9 mouse cellular contexts compared by ENCODE assay signal in genomic region chr7:126008789-126009148, GRCm38 (mm10).
DNase-seq lines count a peak whose midpoint lies in the region; ATAC-seq lines count a peak whose summit lies in the region.
"Had no signal": no experiment of that assay in that cellular context is flagged by ENCODE, and none has a peak within 500 bp of the region (broad histone marks: within the 10 kb centered on the region; RNA-seq: fewer than 3 reads in every experiment).

No protein-coding gene starts in this region.

- ATAC-seq in cerebellum, adult (ENCODE audit: insufficient number of reproducible peaks, low FRiP score, low TSS enrichment), result peak; percentile 52; the same call in 1 of the 2 replicates
- no peak for ATAC-seq in megakaryocyte progenitor cell, adult 5-6 weeks (replicated peaks; ENCODE audit: poor library complexity)

- DNase-seq in cerebellum, adult 9-11 months, result no peak
- peak; percentile 57 to 70 for DNase-seq in frontal cortex, postnatal 25 days (ENCODE audit: low spot score in 2 of 2)
- peak; percentile 61 to 90 for DNase-seq in left cerebral cortex, adult 9 months (ENCODE audit: low spot score in 2 of 2)
- peak; percentile 79 for DNase-seq in retina, embryonic 14.5 days (ENCODE audit: low spot score)
- no peak for DNase-seq in heart, adult 8-10 months (ENCODE audit: low spot score)
- no peak for DNase-seq in thymus, postnatal 36 days
- DNase-seq: adrenal gland, adult 2 months had no signal

Comparison
In these comparisons a context has a peak if more than half of its experiments do, and no peak if none do; other contexts are left out.
1. DNase-seq: peak in frontal cortex, postnatal 25 days (2 of 2), left cerebral cortex, adult 9 months (2 of 2) and retina, embryonic 14.5 days (single experiment); none in cerebellum, adult 9-11 months (single experiment), heart, adult 8-10 months (single experiment) and thymus, postnatal 36 days (0 of 2).